Comparison of ENCODE assay signal across 14 mouse cellular contexts in the genomic region with DNA sequence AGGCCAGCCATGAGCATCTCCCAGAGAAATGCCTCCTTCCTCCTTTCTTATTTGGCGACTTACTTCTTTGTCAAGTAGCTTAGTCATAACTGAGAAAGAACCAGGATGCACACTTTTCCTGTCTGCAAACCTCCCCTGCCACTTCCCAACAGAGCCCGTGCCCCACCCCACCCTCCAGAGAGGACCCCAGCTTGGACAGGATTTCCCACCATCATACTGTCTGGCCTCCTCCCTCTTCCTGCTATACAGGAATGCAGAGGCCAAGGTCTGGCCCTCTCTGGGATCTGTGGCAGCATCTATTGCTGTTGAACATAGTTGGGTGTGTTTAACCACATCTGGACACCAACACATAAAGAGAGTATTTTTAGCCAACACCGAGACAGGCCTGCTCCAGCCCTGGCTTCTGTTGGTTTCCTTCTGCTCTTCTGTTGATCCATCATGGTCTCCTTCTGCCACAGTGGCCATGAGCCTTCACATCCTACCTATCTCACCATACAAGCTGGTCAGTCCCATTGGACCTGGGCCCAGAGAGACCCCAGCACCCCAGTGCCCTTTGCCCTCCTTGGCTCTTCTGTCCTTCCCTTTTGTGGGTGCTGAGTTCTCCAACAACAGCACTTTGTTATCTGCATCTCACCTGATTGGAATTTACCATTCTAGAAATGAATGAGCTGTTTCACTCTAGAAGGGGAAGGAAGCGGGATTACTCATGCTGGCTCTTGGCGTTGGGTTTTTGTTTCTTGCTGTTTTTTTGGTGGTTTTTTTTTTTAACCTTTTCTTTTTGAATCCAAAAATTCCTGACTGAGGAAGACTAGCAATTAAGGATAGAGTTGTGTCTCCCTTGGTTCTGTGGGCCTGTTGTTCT. TPM values are rescaled to one million over a fixed set of nuclear protein-coding genes. Genes with fewer than 3 reads are reported as not detected.
DNase-seq lines count a peak whose midpoint lies in the region; ATAC-seq and TF ChIP-seq lines count a peak whose summit lies in the region.
"Had no signal": no experiment of that assay in that cellular context is flagged by ENCODE, and none has a peak within 500 bp of the region (broad histone marks: within the 10 kb centered on the region; RNA-seq: fewer than 3 reads in every experiment).

No protein-coding gene starts in this region.

- H3K27ac ChIP-seq in liver, embryonic 11.5 days (ENCODE audit: low read depth, low read length) = no peak overlapping the region
- no peak overlapping the region for H3K27ac ChIP-seq in liver, postnatal 0 days (ENCODE audit: low read depth)
- H3K27ac ChIP-seq in macrophage = peak overlapping the region; percentile 30
- H3K27ac ChIP-seq: embryonic facial prominence, embryonic 15.5 days; limb, embryonic 12.5 days had no signal

- WGBS in liver, embryonic 11.5 days = 55% methylated on average over 5 of the region's 5 CpGs
- 42% methylated on average over 5 of the region's 5 CpGs for WGBS in liver, postnatal 0 days (ENCODE audit: insufficient replicate concordance)
- 3% methylated on average over 5 of the region's 5 CpGs for WGBS in macrophage (ENCODE audit: missing documents)

- ATAC-seq in liver, embryonic 11.5 days (replicated peaks; ENCODE audit: low FRiP score) = peak; percentile 39; the same call in 1 of the 2 replicates
- ATAC-seq in liver, postnatal 0 days = no peak
- ATAC-seq in hematopoietic stem cell, adult 5-6 weeks (replicated peaks in 1 of 2; ENCODE audit: insufficient read depth in 1 of 2, low FRiP score in 2 of 2, low TSS enrichment in 1 of 2, low read depth in 1 of 2, poor library complexity in 2 of 2, severe bottlenecking in 2 of 2) = peak; percentile 20 to 37; a peak in 2 of 4 replicates
- no peak for ATAC-seq in monocyte, adult 5-6 weeks (replicated peaks; ENCODE audit: insufficient number of reproducible peaks, low FRiP score, low TSS enrichment, poor library complexity, severe bottlenecking)

- no peaks in the 10 kb centered on the region for H3K79me2 ChIP-seq in macrophage (ENCODE audit: inconsistent target)

- H3K4me2 ChIP-seq in liver, embryonic 11.5 days = no peak overlapping the region
- H3K4me2 ChIP-seq in liver, postnatal 0 days (ENCODE audit: low read depth, low read length) = no peak overlapping the region
- H3K4me2 ChIP-seq: embryonic facial prominence, embryonic 15.5 days; limb, embryonic 12.5 days had no signal

- H3K9ac ChIP-seq in liver, embryonic 11.5 days (ENCODE audit: low read depth, low read length) = no peak overlapping the region
- no peak overlapping the region for H3K9ac ChIP-seq in liver, postnatal 0 days (replicated peaks)
- H3K9ac ChIP-seq: embryonic facial prominence, embryonic 15.5 days; limb, embryonic 12.5 days had no signal

- H3K4me3 ChIP-seq in liver, embryonic 11.5 days (ENCODE audit: low read depth, low read length) = no peak overlapping the region
- H3K4me3 ChIP-seq in liver, postnatal 0 days (ENCODE audit: low read depth, low read length) = no peak overlapping the region
- no peak overlapping the region for H3K4me3 ChIP-seq in macrophage (ENCODE audit: inconsistent target)
- H3K4me3 ChIP-seq: embryonic facial prominence, embryonic 15.5 days; limb, embryonic 12.5 days had no signal

- H3K9me3 ChIP-seq in liver, embryonic 11.5 days (ENCODE audit: control insufficient read depth, low read length) = no peaks in the 10 kb centered on the region
- H3K9me3 ChIP-seq in liver, postnatal 0 days (ENCODE audit: low read length) = no peaks in the 10 kb centered on the region
- H3K9me3 ChIP-seq: embryonic facial prominence, embryonic 15.5 days; limb, embryonic 12.5 days had no signal

- no peak for TF ChIP-seq EP300 in liver, postnatal 0 days (IDR thresholded peaks at IDR 0.05; ENCODE audit: low read depth)

- DNase-seq in adrenal gland, postnatal 10 days = peak; percentile 41
- DNase-seq in adrenal gland, postnatal 25 days = no peak
- no peak for DNase-seq in liver, embryonic 11.5 days (ENCODE audit: low spot score)
- no peak for DNase-seq in liver, postnatal 0 days
- DNase-seq in left cerebral cortex, postnatal 4 days = no peak
- DNase-seq: B cell, adult 2 months; cerebellum, postnatal 10 days; midbrain, embryonic 14.5 days; spleen, adult 18-20 months had no signal

- no peaks in the 10 kb centered on the region for H3K27me3 ChIP-seq in liver, embryonic 11.5 days (replicated peaks; ENCODE audit: control insufficient read depth, insufficient read depth, low read length)
- H3K27me3 ChIP-seq in liver, postnatal 0 days (ENCODE audit: insufficient read depth, low read length) = no peaks in the 10 kb centered on the region
- H3K27me3 ChIP-seq: embryonic facial prominence, embryonic 15.5 days; limb, embryonic 12.5 days had no signal

- intact Hi-C loops in left cerebral cortex, postnatal 4 days (cut with DNase I) = no loop called here

- no peak for TF ChIP-seq CTCF in liver, postnatal 0 days (IDR thresholded peaks at IDR 0.05; ENCODE audit: low read depth)

- H3K36me3 ChIP-seq in liver, embryonic 11.5 days (ENCODE audit: control insufficient read depth, insufficient read depth, low read length) = no peaks in the 10 kb centered on the region
- no peaks in the 10 kb centered on the region for H3K36me3 ChIP-seq in liver, postnatal 0 days (replicated peaks; ENCODE audit: insufficient read depth, low read length)
- no peaks in the 10 kb centered on the region for H3K36me3 ChIP-seq in macrophage (ENCODE audit: inconsistent target)
- H3K36me3 ChIP-seq: embryonic facial prominence, embryonic 15.5 days had no signal

- H3K4me1 ChIP-seq in liver, embryonic 11.5 days (replicated peaks; ENCODE audit: control insufficient read depth, insufficient read depth, low read length) = no peaks in the 10 kb centered on the region; the same call in none of the 2 replicates
- H3K4me1 ChIP-seq in liver, postnatal 0 days (ENCODE audit: insufficient read depth) = peaks cover 18% of the 10 kb centered on the region

RNA-seq across cellular contexts. Expression of gene Col4a1, which starts 10.3 kb away (rescaled TPM):
- 100 to 1,000 TPM; 677 to 700 TPM for total RNA-seq in adrenal gland, postnatal 10 days (2021)
- 385 and 411 TPM in 2 replicates for total RNA-seq in adrenal gland, postnatal 25 days (2021)
- polyA plus RNA-seq in liver, embryonic 11.5 days (2014; fragmentation: Nextera tagmentation; extraction: Ambion mirVana) = 40.8 and 45.7 TPM in 2 replicates
- polyA plus RNA-seq in liver, postnatal 0 days (2015; fragmentation: Nextera tagmentation; extraction: Ambion mirVana) = 15.8 and 22.6 TPM in 2 replicates
- 17.3 and 30.0 TPM in 2 replicates for total RNA-seq in hematopoietic stem cell, adult 5-6 weeks (2017)
- 10 to 100 TPM in 1 of 26 experiments, 1 to 10 TPM in 4, under 1 TPM in 15, not detected in 6; 0.06 to 30.4 (median 0.25) TPM for total RNA-seq in macrophage (2018; cell fraction: chromatin; rRNA removed)
- under 1 TPM in 23 of 26 experiments, not detected in 3; 0.03 to 0.78 (median 0.19) TPM for total RNA-seq in macrophage (2018; cell fraction: cytosol; rRNA removed)
- total RNA-seq in macrophage (2018; cell fraction: nucleus; rRNA removed) = 1 to 10 TPM in 5 of 26 experiments, under 1 TPM in 15, not detected in 6; 0.07 to 5.6 (median 0.69) TPM
- 0.39 to 0.96 TPM (median 0.86 TPM) in 3 replicates for polyA plus RNA-seq in macrophage (2018)
- 1.5 to 5.7 TPM (median 2.8 TPM) in 3 replicates for total RNA-seq in monocyte, adult 5-6 weeks (2017)
- total RNA-seq in left cerebral cortex, postnatal 4 days (2021) = 100 to 1,000 TPM; 142 TPM

RNA-seq across cellular contexts. Expression of gene Col4a2, which starts 10.3 kb away (rescaled TPM):
- 100 to 1,000 TPM; 322 to 338 TPM for total RNA-seq in adrenal gland, postnatal 10 days (2021)
- total RNA-seq in adrenal gland, postnatal 25 days (2021) = 214 and 239 TPM in 2 replicates
- 12.2 and 13.1 TPM in 2 replicates for polyA plus RNA-seq in liver, embryonic 11.5 days (2014; fragmentation: Nextera tagmentation; extraction: Ambion mirVana)
- 8.0 and 9.7 TPM in 2 replicates for polyA plus RNA-seq in liver, postnatal 0 days (2015; fragmentation: Nextera tagmentation; extraction: Ambion mirVana)
- 16.1 and 16.9 TPM in 2 replicates for total RNA-seq in hematopoietic stem cell, adult 5-6 weeks (2017)
- total RNA-seq in macrophage (2018; cell fraction: chromatin; rRNA removed) = 10 to 100 TPM in 1 of 26 experiments, 1 to 10 TPM in 4, under 1 TPM in 18, not detected in 3; 0.13 to 23.6 (median 0.59) TPM
- total RNA-seq in macrophage (2018; cell fraction: cytosol; rRNA removed) = under 1 TPM; 0.09 to 0.74 (median 0.24) TPM
- total RNA-seq in macrophage (2018; cell fraction: nucleus; rRNA removed) = 1 to 10 TPM in 3 of 26 experiments, under 1 TPM in 22, not detected in 1; 0.12 to 3.7 (median 0.68) TPM
- 0.16 to 0.59 TPM (median 0.19 TPM) in 3 replicates for polyA plus RNA-seq in macrophage (2018)
- 1.7 to 5.2 TPM (median 3.4 TPM) in 3 replicates for total RNA-seq in monocyte, adult 5-6 weeks (2017)
- total RNA-seq in left cerebral cortex, postnatal 4 days (2021) = 10 to 100 TPM; 97.2 to 98.2 TPM

Comparison
In these comparisons a context has a peak if more than half of its experiments do, and no peak if none do; other contexts are left out.
1. ATAC-seq: peak in liver, embryonic 11.5 days (single experiment) and hematopoietic stem cell, adult 5-6 weeks (2 of 2); none in liver, postnatal 0 days (single experiment) and monocyte, adult 5-6 weeks (single experiment).